Mouse (Mus musculus) liver, embryonic 14.5 days (tissue): Measurements from ENCODE around the gene Psapl1. TPM values are rescaled to one million over a fixed set of nuclear protein-coding genes. Genes with fewer than 3 reads are reported as not detected.
A peak's percentile ranks its signal among the peaks of the same experiment; 100 is the strongest.

Experiments used
- ATAC-seq: fragments of 200-750 bp; cut with Nextera tagmentation; 2 replicates; pipeline ENCODE4 v1.8.0; 2017; ENCODE audit warnings: moderate number of reproducible peaks, mild to moderate bottlenecking, moderate library complexity; ENCODE audit not compliant: insufficient read depth
- DNase-seq, 3 experiments: peaks; one replicate each; pipeline ENCODE4 v3.0.0-alpha.2; 2012 to 2013; ENCODE audit warnings: low read depth in 3 of 3, low spot score in 3 of 3
- H3K27ac ChIP-seq: fragments of 300-500 bp; sonication (generic); 2 replicates; pipeline ENCODE4 v1.5.1; 2014; ENCODE audit warnings: moderate library complexity, mild to moderate bottlenecking, control low read depth, inconsistent platforms
- H3K27me3 ChIP-seq: fragments of 300-500 bp; sonication (generic); 2 replicates; pipeline ENCODE4 v1.6.1; 2014; ENCODE audit warnings: mild to moderate bottlenecking, low read length, moderate library complexity; ENCODE audit not compliant: control insufficient read depth, insufficient read depth
- H3K36me3 ChIP-seq: fragments of 300-500 bp; sonication (generic); replicated peaks from 2 replicates; pipeline ENCODE4 v1.6.1; 2014; ENCODE audit warnings: low read depth; ENCODE audit not compliant: control insufficient read depth, insufficient read depth
- H3K4me1 ChIP-seq, 2 experiments: fragments of 200-500 bp in 1 of 2; fragments of 300-500 bp in 1 of 2; sonication (generic) in 1 of 2; replicated peaks; 2 replicates each; pipeline ENCODE4 v1.6.1; 2012 to 2014; ENCODE audit warnings: antibody characterized with exemption in 1 of 2, inconsistent platforms in 1 of 2, low read length in 1 of 2; ENCODE audit not compliant: control insufficient read depth in 2 of 2, insufficient read depth in 2 of 2
- H3K4me2 ChIP-seq: fragments of 300-500 bp; sonication (generic); 2 replicates; pipeline ENCODE4 v1.6.1; 2014; ENCODE audit warnings: low read depth, mild to moderate bottlenecking, control low read depth, moderate library complexity
- H3K4me3 ChIP-seq, 2 experiments: fragments of 200-500 bp in 1 of 2; fragments of 300-500 bp in 1 of 2; sonication (generic) in 1 of 2; 2 replicates each; pipeline ENCODE4 v1.5.1; 2012 to 2014; ENCODE audit warnings: low read depth in 2 of 2, low read length in 2 of 2, mild to moderate bottlenecking in 2 of 2, control low read depth in 1 of 2, inconsistent platforms in 1 of 2, moderate library complexity in 1 of 2; ENCODE audit not compliant: insufficient read depth in 1 of 2
- H3K9ac ChIP-seq: fragments of 300-500 bp; sonication (generic); replicated peaks from 2 replicates; pipeline ENCODE4 v1.6.1; 2014; ENCODE audit warnings: mild to moderate bottlenecking, control low read depth, moderate library complexity
- H3K9me3 ChIP-seq: fragments of 300-500 bp; sonication (generic); 2 replicates; pipeline ENCODE4 v1.6.1; 2016; ENCODE audit warnings: low read length, mixed read lengths; ENCODE audit not compliant: control insufficient read depth
- CTCF ChIP-seq: IDR thresholded peaks from 2 replicates; pipeline ENCODE4 v1.5.1; 2016; ENCODE audit warnings: antibody characterized with exemption, low read depth, control low read depth
- EP300 ChIP-seq: IDR thresholded peaks from 2 replicates; pipeline ENCODE4 v1.6.1; 2016; ENCODE audit warnings: antibody characterized with exemption, low read depth
- WGBS: fragments of 180-500 bp; shearing (Covaris S2); extraction: QIAGEN DNeasy Blood & Tissue Kit; methylation state at CpG from one replicate; pipeline ENCODE4 v1.1.7; 2014; ENCODE audit not compliant: insufficient replicate concordance; 5-methylcytosine and 5-hydroxymethylcytosine counted together
- polyA plus RNA-seq, 2 experiments: library from polyadenylated mRNA; depleted of rRNA in 1 of 2; stranded (reverse) in 1 of 2; unstranded in 1 of 2; fragments of >200 nt; fragmentation: Nextera tagmentation in 1 of 2; extraction: Ambion mirVana in 1 of 2; gene quantifications; 2 replicates each; pipeline versions ENCODE4 v1.2.1 to v1.2.3; 2012 to 2014

Psapl1 gene
- polyA plus RNA-seq, 2 experiments: not detected

- ATAC-seq (no peak), DNase-seq (no peak)
- H3K4me3 ChIP-seq: no peak overlapping the region
- no peaks in the 10 kb centered on the region for H3K36me3 ChIP-seq
- H3K4me2 ChIP-seq: no peak overlapping the region
- H3K27me3 ChIP-seq: no peaks in the 10 kb centered on the region
- H3K27ac ChIP-seq: no peak overlapping the region
- WGBS: 50% methylated on average over 4 of the region's 4 CpGs
- no peak for TF ChIP-seq CTCF
- TF ChIP-seq EP300: no peak
- no peak overlapping the region for H3K9ac ChIP-seq
- H3K9me3 ChIP-seq: no peaks in the 10 kb centered on the region
- no peaks in the 10 kb centered on the region for H3K4me1 ChIP-seq
Measured at GRCm38 (mm10) chr5:36191285-36191684, 12.5 kb upstream of the Psapl1 start.

- no peak for DNase-seq
- no peak for ATAC-seq
- Histone ChIP-seq H3K27me3 (no peaks in the 10 kb centered on the region), H3K9me3 (no peaks in the 10 kb centered on the region), H3K4me1 (no peaks in the 10 kb centered on the region), H3K9ac (no peak overlapping the region), H3K27ac (no peak overlapping the region), H3K36me3 (no peaks in the 10 kb centered on the region), H3K4me3 (no peak overlapping the region), H3K4me2 (no peak overlapping the region)
- WGBS: 75% methylated on average over 3 of the region's 3 CpGs
- no peak for TF ChIP-seq EP300
- TF ChIP-seq CTCF: peak; percentile 26
Measured at GRCm38 (mm10) chr5:36191876-36192275, 11.9 kb upstream of the Psapl1 start.

- TF ChIP-seq EP300: no peak
- no peak for TF ChIP-seq CTCF
- 39% methylated on average over 2 of the region's 2 CpGs for WGBS
- H3K4me1 ChIP-seq: no peaks in the 10 kb centered on the region
- no peak overlapping the region for H3K4me2 ChIP-seq
- DNase-seq (no peak), ATAC-seq (no peak)
- H3K27me3 ChIP-seq: no peaks in the 10 kb centered on the region
- H3K9me3 ChIP-seq: no peaks in the 10 kb centered on the region
- H3K9ac ChIP-seq: no peak overlapping the region
- H3K27ac ChIP-seq: no peak overlapping the region
- no peaks in the 10 kb centered on the region for H3K36me3 ChIP-seq
- H3K4me3 ChIP-seq: no peak overlapping the region
Measured at GRCm38 (mm10) chr5:36192677-36193076, 11.1 kb upstream of the Psapl1 start.

- no peak for ATAC-seq
- no peak for DNase-seq
- Histone ChIP-seq H3K4me2 (no peak overlapping the region), H3K36me3 (no peaks in the 10 kb centered on the region), H3K27ac (no peak overlapping the region), H3K27me3 (no peaks in the 10 kb centered on the region), H3K9ac (no peak overlapping the region), H3K9me3 (no peaks in the 10 kb centered on the region), H3K4me1 (no peaks in the 10 kb centered on the region), H3K4me3 (no peak overlapping the region)
- TF ChIP-seq EP300: no peak
- no peak for TF ChIP-seq CTCF
- 38% methylated on average over 4 of the region's 4 CpGs for WGBS
Measured at GRCm38 (mm10) chr5:36194631-36195030, 9.2 kb upstream of the Psapl1 start.

GRCm38 (mm10) chr5:36195436-36195835 lies 8.4 kb upstream of the Psapl1 start:
- ATAC-seq: no peak
- TF ChIP-seq EP300 (no peak), CTCF (no peak)
- no peaks in the 10 kb centered on the region for H3K9me3 ChIP-seq
- 44% methylated on average over 4 of the region's 4 CpGs for WGBS
- H3K27ac ChIP-seq: no peak overlapping the region
- DNase-seq: no peak
- no peak overlapping the region for H3K4me2 ChIP-seq
- no peaks in the 10 kb centered on the region for H3K36me3 ChIP-seq
- H3K4me1 ChIP-seq: no peaks in the 10 kb centered on the region
- H3K27me3 ChIP-seq: no peaks in the 10 kb centered on the region
- no peak overlapping the region for H3K4me3 ChIP-seq
- H3K9ac ChIP-seq: no peak overlapping the region

GRCm38 (mm10) chr5:36199519-36199918 lies 4.3 kb upstream of the Psapl1 start:
- Histone ChIP-seq H3K36me3 (no peaks in the 10 kb centered on the region), H3K9ac (no peak overlapping the region), H3K4me1 (no peaks in the 10 kb centered on the region), H3K4me2 (no peak overlapping the region), H3K27ac (no peak overlapping the region), H3K27me3 (no peaks in the 10 kb centered on the region), H3K9me3 (no peaks in the 10 kb centered on the region), H3K4me3 (no peak overlapping the region)
- ATAC-seq: no peak
- no peak for DNase-seq
- TF ChIP-seq EP300 (no peak), CTCF (no peak)
- WGBS: 41% methylated on average over 1 of the region's 1 CpGs
